Mouse (Mus musculus): ENCODE data around the gene Abcc1. TPM values are rescaled to one million over a fixed set of nuclear protein-coding genes. Genes with fewer than 3 reads are reported as not detected.

Abcc1 gene
- polyA plus RNA-seq, 1 experiment from 2014 or later: 8.5 TPM

- WGBS: 95% methylated on average over 8 of the region's 8 CpGs
- H3K27ac ChIP-seq (replicated peaks): no peak overlapping the region
- H3K9me3 ChIP-seq: no peaks in the 10 kb centered on the region
- H3K9ac ChIP-seq: no peak overlapping the region
- no peaks in the 10 kb centered on the region for H3K4me1 ChIP-seq (replicated peaks)
- no peak for ATAC-seq (ENCODE audit: low read depth)
- H3K4me2 ChIP-seq: no peak overlapping the region
- H3K4me3 ChIP-seq: no peak overlapping the region
- H3K36me3 ChIP-seq: peaks cover 7% of the 10 kb centered on the region; the same call in 1 of the 2 replicates
- H3K27me3 ChIP-seq: no peaks in the 10 kb centered on the region
Measured at GRCm38 (mm10) chr16:14448307-14448706, 86.9 kb downstream of the Abcc1 start.

DNA sequence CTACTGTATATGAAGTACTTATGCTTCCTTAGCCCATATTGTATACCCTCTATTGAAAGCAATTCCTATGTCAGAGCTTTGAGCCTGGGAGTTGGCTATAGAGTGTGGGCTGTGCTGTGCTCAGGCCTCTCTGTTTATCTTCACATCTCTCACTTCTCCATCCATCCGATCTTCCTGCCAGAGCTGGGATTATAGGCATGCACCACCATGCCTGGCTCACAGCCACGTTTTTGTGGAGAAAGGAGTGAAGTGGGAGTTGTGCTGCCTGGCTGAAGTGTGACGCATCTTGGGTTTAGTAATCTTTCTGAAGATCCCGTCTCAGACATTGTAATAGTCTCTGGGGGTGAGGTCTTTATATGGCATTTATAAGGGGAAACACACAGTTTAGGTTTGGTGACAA is 88.5 kb downstream of the Abcc1 start:
- H3K4me3 ChIP-seq: no peak overlapping the region
- 92% methylated on average over 4 of the region's 4 CpGs for WGBS
- no peaks in the 10 kb centered on the region for H3K9me3 ChIP-seq
- H3K4me1 ChIP-seq (replicated peaks): no peaks in the 10 kb centered on the region
- H3K36me3 ChIP-seq: peaks cover 3% of the 10 kb centered on the region; the same call in 1 of the 2 replicates
- H3K9ac ChIP-seq: no peak overlapping the region
- H3K27ac ChIP-seq (replicated peaks): no peak overlapping the region
- no peaks in the 10 kb centered on the region for H3K27me3 ChIP-seq
- ATAC-seq (ENCODE audit: low read depth): no peak
- H3K4me2 ChIP-seq: no peak overlapping the region

GRCm38 (mm10) chr16:14451374-14452046 is 90.2 kb downstream of the Abcc1 start:
- no peaks in the 10 kb centered on the region for H3K4me1 ChIP-seq (replicated peaks)
- WGBS: 83% methylated on average over 5 of the region's 5 CpGs
- H3K9ac ChIP-seq: no peak overlapping the region
- ATAC-seq (ENCODE audit: low read depth): no peak
- no peak overlapping the region for H3K4me2 ChIP-seq
- no peak overlapping the region for H3K4me3 ChIP-seq
- H3K27me3 ChIP-seq: no peaks in the 10 kb centered on the region
- peaks cover 3% of the 10 kb centered on the region; the same call in 1 of the 2 replicates for H3K36me3 ChIP-seq
- no peaks in the 10 kb centered on the region for H3K9me3 ChIP-seq
- H3K27ac ChIP-seq (replicated peaks): no peak overlapping the region

- H3K9ac ChIP-seq: no peak overlapping the region
- H3K36me3 ChIP-seq: peaks cover 65% of the 10 kb centered on the region
- H3K27me3 ChIP-seq: no peaks in the 10 kb centered on the region
- H3K4me3 ChIP-seq: no peak overlapping the region
- 95% methylated on average over 2 of the region's 2 CpGs for WGBS
- ATAC-seq (ENCODE audit: low read depth): no peak
- H3K9me3 ChIP-seq: no peaks in the 10 kb centered on the region
- H3K4me2 ChIP-seq: no peak overlapping the region
- H3K27ac ChIP-seq (replicated peaks): no peak overlapping the region
- H3K4me1 ChIP-seq (replicated peaks): no peaks in the 10 kb centered on the region
Measured at GRCm38 (mm10) chr16:14462535-14462934, 101.2 kb downstream of the Abcc1 start.

DNA sequence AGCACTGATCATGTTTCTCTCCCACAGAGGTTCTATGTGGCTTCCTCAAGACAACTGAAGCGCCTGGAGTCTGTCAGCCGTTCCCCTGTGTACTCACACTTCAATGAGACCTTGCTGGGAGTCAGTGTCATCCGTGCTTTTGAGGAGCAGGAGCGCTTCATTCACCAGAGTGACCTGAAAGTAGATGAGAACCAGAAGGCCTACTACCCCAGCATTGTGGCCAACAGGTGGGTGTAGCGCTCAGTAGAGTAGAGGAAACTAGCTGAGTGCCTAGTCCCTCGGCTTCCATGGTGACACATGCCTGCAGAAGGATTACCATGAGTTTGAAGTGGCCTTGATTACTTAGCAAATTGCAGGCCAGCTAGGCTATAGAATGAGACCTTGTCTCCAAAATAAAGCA is 103.7 kb downstream of the Abcc1 start:
- H3K36me3 ChIP-seq: peaks cover 69% of the 10 kb centered on the region
- no peak for ATAC-seq (ENCODE audit: low read depth)

DNA sequence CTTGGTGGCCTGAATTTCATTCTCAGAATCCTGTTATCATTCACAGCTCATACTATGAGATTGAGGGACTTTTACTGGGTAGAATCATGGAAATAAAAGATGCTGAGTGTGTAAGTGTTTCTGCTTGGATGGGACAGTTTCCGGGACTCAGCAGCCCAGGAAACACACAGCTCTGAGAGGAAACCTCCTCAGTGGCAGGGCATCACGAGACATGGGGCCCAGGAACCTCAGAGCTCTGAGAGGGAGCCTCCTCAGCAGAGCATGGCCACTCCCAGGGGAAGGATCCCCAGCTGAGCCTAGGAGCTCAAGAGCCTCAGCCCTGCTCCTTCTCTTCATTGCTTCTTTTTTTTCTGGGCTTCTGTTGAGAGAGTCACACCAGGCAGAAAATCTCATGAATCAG is 107.0 kb downstream of the Abcc1 start:
- Histone ChIP-seq H3K27me3 (no peaks in the 10 kb centered on the region), H3K27ac (replicated peaks) (no peak overlapping the region), H3K4me3 (no peak overlapping the region), H3K36me3 (peaks cover 80% of the 10 kb centered on the region), H3K4me2 (no peak overlapping the region), H3K9ac (no peak overlapping the region), H3K9me3 (no peaks in the 10 kb centered on the region), H3K4me1 (replicated peaks) (no peaks in the 10 kb centered on the region)
- WGBS: 74% methylated on average over 2 of the region's 2 CpGs
- ATAC-seq (ENCODE audit: low read depth): no peak

More for the DNA sequence above, 103.7 kb downstream of the Abcc1 start:
- H3K9ac ChIP-seq: no peak overlapping the region
- no peak overlapping the region for H3K4me3 ChIP-seq
- H3K4me1 ChIP-seq (replicated peaks): no peaks in the 10 kb centered on the region
- H3K4me2 ChIP-seq: no peak overlapping the region
- WGBS: 96% methylated on average over 6 of the region's 6 CpGs
- no peaks in the 10 kb centered on the region for H3K9me3 ChIP-seq
- H3K27ac ChIP-seq (replicated peaks): no peak overlapping the region
- no peaks in the 10 kb centered on the region for H3K27me3 ChIP-seq

DNA sequence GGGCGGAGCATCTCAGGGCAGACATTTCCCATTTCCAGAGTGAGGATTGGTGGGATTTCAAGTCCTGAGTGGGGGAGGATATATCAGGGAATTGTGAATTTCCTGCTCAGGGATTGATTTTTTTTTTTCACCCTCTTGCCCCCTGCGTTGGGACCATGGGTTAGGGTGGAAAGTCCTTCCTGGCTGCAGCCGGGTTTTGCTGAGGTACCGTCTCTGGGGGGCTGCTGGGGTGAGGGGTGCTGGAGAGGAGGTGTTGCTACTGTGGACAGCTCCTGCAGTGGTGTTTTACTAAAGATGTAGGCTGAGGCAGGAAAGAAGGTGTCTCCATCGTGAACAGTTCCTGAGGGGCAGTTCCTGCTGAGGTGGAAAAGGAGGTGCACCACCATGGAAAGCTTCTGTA is 107.5 kb downstream of the Abcc1 start:
- no peak for ATAC-seq (ENCODE audit: low read depth)
- Histone ChIP-seq H3K36me3 (peaks cover 80% of the 10 kb centered on the region), H3K9ac (no peak overlapping the region), H3K4me2 (no peak overlapping the region), H3K4me1 (replicated peaks) (no peaks in the 10 kb centered on the region), H3K9me3 (no peaks in the 10 kb centered on the region), H3K27ac (replicated peaks) (no peak overlapping the region), H3K4me3 (no peak overlapping the region), H3K27me3 (no peaks in the 10 kb centered on the region)
- 97% methylated on average over 5 of the region's 5 CpGs for WGBS

DNA sequence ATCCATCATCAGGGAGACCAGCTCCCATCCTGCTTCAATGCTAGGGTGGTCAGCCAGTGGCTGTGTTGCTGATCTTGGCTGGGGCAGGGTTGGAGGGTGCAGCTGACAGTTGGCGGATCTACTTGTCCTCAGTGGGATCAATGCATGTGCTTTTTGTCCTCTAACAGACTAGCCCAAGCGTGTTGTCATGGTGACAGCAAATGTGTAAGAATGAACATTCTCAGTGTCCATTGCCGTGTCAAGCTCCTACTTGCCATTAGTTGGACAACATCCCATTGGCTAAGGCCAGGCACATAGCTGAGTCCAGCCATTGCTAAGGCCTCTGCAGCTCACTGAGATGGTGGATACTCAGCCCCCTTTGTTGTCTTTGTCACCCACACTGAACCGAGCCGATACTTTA is 110.8 kb downstream of the Abcc1 start:
- Histone ChIP-seq H3K9me3 (no peaks in the 10 kb centered on the region), H3K27ac (replicated peaks) (no peak overlapping the region), H3K4me1 (replicated peaks) (no peaks in the 10 kb centered on the region), H3K4me2 (no peak overlapping the region), H3K9ac (no peak overlapping the region), H3K4me3 (no peak overlapping the region), H3K27me3 (no peaks in the 10 kb centered on the region), H3K36me3 (peaks cover 63% of the 10 kb centered on the region)
- no peak for ATAC-seq (ENCODE audit: low read depth)
- 87% methylated on average over 5 of the region's 5 CpGs for WGBS

- no peak overlapping the region for H3K4me3 ChIP-seq
- no peaks in the 10 kb centered on the region for H3K27me3 ChIP-seq
- no peaks in the 10 kb centered on the region for H3K4me1 ChIP-seq (replicated peaks)
- peaks cover 48% of the 10 kb centered on the region for H3K36me3 ChIP-seq
- no peak overlapping the region for H3K4me2 ChIP-seq
- WGBS: 92% methylated on average over 7 of the region's 7 CpGs
- no peak overlapping the region for H3K27ac ChIP-seq (replicated peaks)
- H3K9ac ChIP-seq: no peak overlapping the region
- ATAC-seq (ENCODE audit: low read depth): no peak
- H3K9me3 ChIP-seq: no peaks in the 10 kb centered on the region
Measured at GRCm38 (mm10) chr16:14473686-14474085, 112.3 kb downstream of the Abcc1 start.

DNA sequence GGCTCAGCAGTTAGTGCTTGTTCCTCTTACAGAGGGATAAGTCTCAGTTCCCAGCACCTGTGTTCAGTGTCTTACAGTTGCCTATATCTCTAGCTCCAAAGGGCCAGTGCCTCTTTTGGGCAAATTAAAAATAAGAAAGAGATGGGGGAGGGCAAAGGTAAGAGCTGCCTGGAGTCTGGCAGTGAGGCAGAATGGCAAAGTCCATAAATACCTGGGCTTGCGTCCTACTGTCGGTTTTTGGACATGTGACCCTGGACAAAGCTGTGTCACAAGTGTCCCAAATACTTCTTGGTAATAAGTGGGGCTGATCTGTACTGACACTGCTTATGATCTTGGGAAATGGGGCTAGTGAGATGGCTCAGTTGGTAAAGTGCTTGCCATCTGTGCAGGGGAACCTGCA is 113.6 kb downstream of the Abcc1 start:
- Histone ChIP-seq H3K36me3 (peaks cover 41% of the 10 kb centered on the region), H3K4me3 (no peak overlapping the region), H3K4me1 (replicated peaks) (no peaks in the 10 kb centered on the region), H3K27ac (replicated peaks) (no peak overlapping the region), H3K27me3 (no peaks in the 10 kb centered on the region), H3K9ac (no peak overlapping the region), H3K9me3 (no peaks in the 10 kb centered on the region), H3K4me2 (no peak overlapping the region)
- no peak for ATAC-seq (ENCODE audit: low read depth)
- 92% methylated on average over 2 of the region's 2 CpGs for WGBS

GRCm38 (mm10) chr16:14476056-14476455 is 114.7 kb downstream of the Abcc1 start:
- Histone ChIP-seq H3K27ac (replicated peaks) (no peak overlapping the region), H3K4me1 (replicated peaks) (no peaks in the 10 kb centered on the region), H3K27me3 (no peaks in the 10 kb centered on the region), H3K9me3 (no peaks in the 10 kb centered on the region), H3K4me2 (no peak overlapping the region), H3K4me3 (no peak overlapping the region), H3K9ac (no peak overlapping the region), H3K36me3 (peaks cover 32% of the 10 kb centered on the region)
- WGBS: 74% methylated on average over 8 of the region's 8 CpGs
- ATAC-seq (ENCODE audit: low read depth): no peak

- H3K27ac ChIP-seq (replicated peaks): no peak overlapping the region
- no peaks in the 10 kb centered on the region for H3K4me1 ChIP-seq (replicated peaks)
- H3K36me3 ChIP-seq: peaks cover 26% of the 10 kb centered on the region
- 88% methylated on average over 9 of the region's 9 CpGs for WGBS
- no peaks in the 10 kb centered on the region for H3K27me3 ChIP-seq
- no peak overlapping the region for H3K4me2 ChIP-seq
- no peak for ATAC-seq (ENCODE audit: low read depth)
- no peaks in the 10 kb centered on the region for H3K9me3 ChIP-seq
- H3K9ac ChIP-seq: no peak overlapping the region
- no peak overlapping the region for H3K4me3 ChIP-seq
Measured at GRCm38 (mm10) chr16:14476701-14477400, 115.5 kb downstream of the Abcc1 start.

All from neural tube, embryonic 13.5 days (tissue).